Mouse (Mus musculus) spleen, adult 18-20 months (tissue): ENCODE measurements at regions not wholly inside any gene's neighbourhood (a gene's known extent, or its start where the extent isn't known, plus 50 kb on each side); places are given as distances from the start of the nearest gene placed in this dataset.
"Not testable (repeated sequence)": the region's sequence is repeated elsewhere in the genome, so short reads cannot be mapped to it uniquely, and the experiment has no call there.

Source experiments
- DNase-seq, 2 experiments: peaks; one replicate each; pipeline ENCODE4 v3.0.0; 2022; ENCODE audit warnings: mixed read lengths in 2 of 2

GRCm38 (mm10) chr8:37239354-37239753 lies 245.9 kb downstream of the AI429214 start:
- DNase-seq = no peak

- not testable (repeated sequence) for DNase-seq
Measured at GRCm38 (mm10) chr8:37251234-37251633, 257.8 kb downstream of the AI429214 start.

GRCm38 (mm10) chr8:37291069-37291850 lies 297.9 kb downstream of the AI429214 start:
- no peak for DNase-seq
